Mouse (Mus musculus) olfactory bulb, adult 2 months (tissue): ENCODE measurements around the gene Upk3bl.

Experiments
- CTCF ChIP-seq: fragments of 200-500 bp; IDR thresholded peaks from 2 replicates; pipeline ENCODE4 v1.5.1; 2012; ENCODE audit warnings: low read depth, mild to moderate bottlenecking, low read length, moderate library complexity; ENCODE audit not compliant: insufficient read depth
- POLR2A ChIP-seq: fragments of 200-500 bp; IDR thresholded peaks from 2 replicates; pipeline ENCODE4 v1.6.1; 2012; ENCODE audit warnings: mild to moderate bottlenecking, low read depth, low read length, moderate library complexity; ENCODE audit not compliant: insufficient read depth

- TF ChIP-seq CTCF (no peak), POLR2A (no peak)
Observed at GRCm38 (mm10) chr5:136084144-136084881, 30.0 kb downstream of the Upk3bl start.
